In the genomic region with DNA sequence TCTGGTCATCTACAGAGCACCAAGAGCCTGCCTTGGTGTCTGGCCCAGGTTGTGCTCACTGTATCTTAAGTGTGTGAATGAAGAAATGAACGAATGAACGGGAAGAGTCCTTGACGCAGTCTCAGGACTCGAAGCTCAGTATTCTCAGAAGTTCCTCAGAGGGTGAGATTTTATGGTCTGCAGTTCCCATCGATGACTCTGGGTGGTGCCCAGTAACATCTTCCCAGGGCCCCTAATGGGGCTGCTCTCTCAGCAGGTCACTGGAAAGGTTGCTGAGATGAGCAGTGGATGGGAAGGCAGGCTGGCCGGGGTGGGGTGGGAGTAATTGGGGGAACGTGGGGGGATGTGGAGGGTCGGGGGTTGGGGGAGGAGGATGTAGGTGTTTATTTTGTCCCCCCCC, we compare ENCODE assay signal across 13 mouse cellular contexts. TPM values are rescaled to one million over a fixed set of nuclear protein-coding genes. Genes with fewer than 3 reads are reported as not detected.
DNase-seq lines count a peak whose midpoint lies in the region; ATAC-seq and TF ChIP-seq lines count a peak whose summit lies in the region.
"Had no signal": no experiment of that assay in that cellular context is flagged by ENCODE, and none has a peak within 500 bp of the region (broad histone marks: within the 10 kb centered on the region; RNA-seq: fewer than 3 reads in every experiment).

No protein-coding gene starts in this region.

- no peaks in the 10 kb centered on the region for H3K9me3 ChIP-seq in stomach, postnatal 0 days (ENCODE audit: control insufficient read depth, low read length)
- no peaks in the 10 kb centered on the region for H3K9me3 ChIP-seq in neural tube, embryonic 15.5 days (replicated peaks)
- H3K9me3 ChIP-seq: liver, embryonic 12.5 days; stomach, embryonic 15.5 days had no signal

- H3K27ac ChIP-seq in kidney, adult 2 months (ENCODE audit: insufficient read depth, low read depth, low read length) = no peak overlapping the region
- no peak overlapping the region for H3K27ac ChIP-seq in thymus, adult 2 months (ENCODE audit: control insufficient read depth, insufficient read depth, low read length)
- H3K27ac ChIP-seq in stomach, postnatal 0 days (replicated peaks) = no peak overlapping the region
- H3K27ac ChIP-seq in neural tube, embryonic 15.5 days (replicated peaks) = no peak overlapping the region
- H3K27ac ChIP-seq: liver, embryonic 12.5 days; stomach, embryonic 15.5 days had no signal

- TF ChIP-seq POLR2A in kidney, adult 2 months (IDR thresholded peaks at IDR 0.05; ENCODE audit: low read depth, low read length) = no peak
- no peak for TF ChIP-seq POLR2A in thymus, adult 2 months (IDR thresholded peaks at IDR 0.05; ENCODE audit: control insufficient read depth, extremely low read depth, insufficient read depth, low read length, poor library complexity)

- H3K9ac ChIP-seq in stomach, postnatal 0 days (ENCODE audit: low read length) = no peak overlapping the region
- no peak overlapping the region for H3K9ac ChIP-seq in neural tube, embryonic 15.5 days (replicated peaks)
- H3K9ac ChIP-seq: liver, embryonic 12.5 days; stomach, embryonic 15.5 days had no signal

- no peak overlapping the region for H3K4me3 ChIP-seq in kidney, adult 2 months (ENCODE audit: insufficient read depth, low read depth, low read length)
- H3K4me3 ChIP-seq in thymus, adult 2 months (ENCODE audit: control insufficient read depth, insufficient read depth, low read length) = no peak overlapping the region
- H3K4me3 ChIP-seq in stomach, postnatal 0 days (ENCODE audit: low read depth, low read length) = no peak overlapping the region
- H3K4me3 ChIP-seq in neural tube, embryonic 15.5 days (replicated peaks) = no peak overlapping the region
- H3K4me3 ChIP-seq: liver, embryonic 12.5 days; stomach, embryonic 15.5 days had no signal

- no peak for ATAC-seq in stomach, postnatal 0 days (ENCODE audit: low FRiP score, low TSS enrichment)
- no peak for ATAC-seq in neural tube, embryonic 15.5 days (ENCODE audit: low FRiP score)
- ATAC-seq: forebrain, embryonic 16.5 days; liver, embryonic 12.5 days had no signal

- H3K4me2 ChIP-seq in stomach, postnatal 0 days (replicated peaks; ENCODE audit: low read depth) = no peak overlapping the region
- H3K4me2 ChIP-seq in neural tube, embryonic 15.5 days = no peak overlapping the region
- H3K4me2 ChIP-seq: liver, embryonic 12.5 days; stomach, embryonic 15.5 days had no signal

- peaks cover 8% of the 10 kb centered on the region; the same call in 1 of the 2 replicates for H3K4me1 ChIP-seq in kidney, adult 2 months (ENCODE audit: control insufficient read depth, insufficient read depth, low read length)
- peaks cover 26% of the 10 kb centered on the region for H3K4me1 ChIP-seq in thymus, adult 2 months (replicated peaks; ENCODE audit: control insufficient read depth, insufficient read depth, low read length)
- H3K4me1 ChIP-seq in stomach, postnatal 0 days (replicated peaks; ENCODE audit: control insufficient read depth, insufficient read depth) = no peaks in the 10 kb centered on the region
- no peaks in the 10 kb centered on the region for H3K4me1 ChIP-seq in neural tube, embryonic 15.5 days

- WGBS in kidney, adult 2 months = 46% methylated on average over 8 of the region's 8 CpGs
- 62% methylated on average over 8 of the region's 8 CpGs for WGBS in thymus, adult 2 months
- WGBS in stomach, postnatal 0 days = 53% methylated on average over 8 of the region's 8 CpGs
- WGBS in neural tube, embryonic 15.5 days = 52% methylated on average over 8 of the region's 8 CpGs

- H3K36me3 ChIP-seq in kidney, adult 2 months (ENCODE audit: control insufficient read depth, insufficient read depth, low read length) = no peaks in the 10 kb centered on the region
- no peaks in the 10 kb centered on the region for H3K36me3 ChIP-seq in thymus, adult 2 months (ENCODE audit: control insufficient read depth, insufficient read depth, low read length)
- no peaks in the 10 kb centered on the region for H3K36me3 ChIP-seq in stomach, postnatal 0 days (ENCODE audit: control insufficient read depth, insufficient read depth, low read length)
- H3K36me3 ChIP-seq in neural tube, embryonic 15.5 days = no peaks in the 10 kb centered on the region
- H3K36me3 ChIP-seq: liver, embryonic 12.5 days; stomach, embryonic 15.5 days had no signal

- no peak for DNase-seq in kidney, adult 2 months
- DNase-seq in kidney, adult 18-20 months = no peak
- peak; percentile 26 for DNase-seq in thymus, postnatal 14 days
- no peak for DNase-seq in thymus, adult 2 months
- DNase-seq in R1 (ENCODE audit: low read depth, low spot score) = peak; percentile 62
- DNase-seq in stomach, postnatal 0 days (ENCODE audit: low spot score) = no peak
- DNase-seq: adrenal gland, adult 8-10 months; cerebellum, postnatal 36 days; heart, postnatal 14 days had no signal

- no peaks in the 10 kb centered on the region for H3K27me3 ChIP-seq in kidney, adult 2 months (replicated peaks; ENCODE audit: control insufficient read depth, insufficient read depth, low read length)
- H3K27me3 ChIP-seq in thymus, adult 2 months (ENCODE audit: control insufficient read depth, insufficient read depth, low read length) = no peaks in the 10 kb centered on the region
- H3K27me3 ChIP-seq in stomach, postnatal 0 days (ENCODE audit: control insufficient read depth, insufficient read depth, low read length) = no peaks in the 10 kb centered on the region
- H3K27me3 ChIP-seq in neural tube, embryonic 15.5 days (replicated peaks) = no peaks in the 10 kb centered on the region
- H3K27me3 ChIP-seq: liver, embryonic 12.5 days; stomach, embryonic 15.5 days had no signal

- no peak for TF ChIP-seq EP300 in stomach, postnatal 0 days (optimal IDR thresholded peaks at IDR 0.05)

- 0 out of 2 replicates have a peak, but pooled peaks have one; percentile 8 for TF ChIP-seq CTCF in kidney, adult 2 months (conservative IDR thresholded peaks at IDR 0.05; ENCODE audit: insufficient read depth, insufficient read length, low read depth, low read length)
- TF ChIP-seq CTCF in thymus, adult 2 months (IDR thresholded peaks at IDR 0.05; ENCODE audit: borderline replicate concordance, control insufficient read depth, extremely low read depth, insufficient read depth, low read length, poor library complexity) = no peak
- TF ChIP-seq CTCF in stomach, postnatal 0 days (IDR thresholded peaks at IDR 0.05; ENCODE audit: low read depth) = peak; percentile 53

RNA-seq across cellular contexts. Expression of gene Blm, which starts 23.2 kb away (rescaled TPM):
- 0.53 and 0.58 TPM in 2 replicates for polyA plus RNA-seq in kidney, adult 2 months (2012; rRNA removed)
- polyA plus RNA-seq in thymus, adult 2 months (2012; rRNA removed) = 6.3 and 6.4 TPM in 2 replicates
- 3.2 TPM in 2 replicates for polyA plus RNA-seq in stomach, postnatal 0 days (2015; fragmentation: Nextera tagmentation; extraction: Ambion mirVana)
- polyA plus RNA-seq in neural tube, embryonic 15.5 days (2015; fragmentation: Nextera tagmentation; extraction: Ambion mirVana) = 7.4 and 11.3 TPM in 2 replicates

Comparison
In these comparisons a context has a peak if more than half of its experiments do, and no peak if none do; other contexts are left out.
1. DNase-seq: peak in thymus, postnatal 14 days (single experiment) and R1 (single experiment); none in kidney, adult 2 months (single experiment), kidney, adult 18-20 months (single experiment), thymus, adult 2 months (single experiment) and stomach, postnatal 0 days (single experiment).